Mouse (Mus musculus) limb, embryonic 13.5 days (tissue): ENCODE results near the gene Zfp775. TPM values are rescaled to one million over a fixed set of nuclear protein-coding genes. Genes with fewer than 3 reads are reported as not detected.
"Not testable (repeated sequence)": the region's sequence is repeated elsewhere in the genome, so short reads cannot be mapped to it uniquely, and the experiment has no call there.

Experiments
- ATAC-seq: fragments of 200-750 bp; cut with Nextera tagmentation; 2 replicates; pipeline ENCODE4 v1.8.0; 2017; ENCODE audit warnings: low read depth, moderate number of reproducible peaks, moderate TSS enrichment; ENCODE audit not compliant: low FRiP score
- H3K27ac ChIP-seq: fragments of 300-500 bp; sonication (generic); 2 replicates; pipeline ENCODE4 v1.5.1; 2015; ENCODE audit warnings: inconsistent platforms, mild to moderate bottlenecking, moderate library complexity
- H3K27me3 ChIP-seq: fragments of 300-500 bp; sonication (generic); 2 replicates; pipeline ENCODE4 v1.6.1; 2015; ENCODE audit warnings: mild to moderate bottlenecking, inconsistent platforms
- H3K36me3 ChIP-seq: fragments of 300-500 bp; sonication (generic); 2 replicates; pipeline ENCODE4 v1.6.1; 2015; ENCODE audit warnings: inconsistent platforms, mild to moderate bottlenecking, moderate library complexity
- H3K4me1 ChIP-seq: fragments of 300-500 bp; sonication (generic); 2 replicates; pipeline ENCODE4 v1.6.1; 2015; ENCODE audit warnings: inconsistent platforms
- H3K4me2 ChIP-seq: fragments of 300-500 bp; sonication (generic); replicated peaks from 2 replicates; pipeline ENCODE4 v1.6.1; 2015; ENCODE audit warnings: inconsistent platforms, mild to moderate bottlenecking, moderate library complexity
- H3K4me3 ChIP-seq: fragments of 300-500 bp; sonication (generic); 2 replicates; pipeline ENCODE4 v1.5.1; 2015; ENCODE audit warnings: moderate library complexity, mild to moderate bottlenecking, inconsistent platforms
- H3K9ac ChIP-seq: fragments of 300-500 bp; sonication (generic); 2 replicates; pipeline ENCODE4 v1.6.1; 2015; ENCODE audit warnings: mild to moderate bottlenecking, inconsistent platforms
- H3K9me3 ChIP-seq: fragments of 300-500 bp; sonication (generic); 2 replicates; pipeline ENCODE4 v1.6.1; 2016; ENCODE audit warnings: inconsistent platforms
- WGBS: fragments of 180-500 bp; shearing (Covaris S2); methylation state at CpG from one replicate; pipeline ENCODE4 v1.1.7; 2015; 5-methylcytosine and 5-hydroxymethylcytosine counted together
- polyA plus RNA-seq: library from polyadenylated mRNA; unstranded; fragments of >200 nt; fragmentation: Nextera tagmentation; extraction: Ambion mirVana; gene quantifications from 2 replicates; pipeline ENCODE4 v1.2.1, GENCODE M21; 2015

Zfp775 gene
- polyA plus RNA-seq, 1 experiment from 2014 or later, result 7.2 TPM

GRCm38 (mm10) chr6:48614756-48615155 is 12.9 kb downstream of the Zfp775 start:
- no peaks in the 10 kb centered on the region for H3K27me3 ChIP-seq
- no peaks in the 10 kb centered on the region for H3K9me3 ChIP-seq
- no peaks in the 10 kb centered on the region for H3K4me1 ChIP-seq
- H3K4me2 ChIP-seq, result no peak overlapping the region
- ATAC-seq, result no peak
- WGBS, result 92% methylated on average over 5 of the region's 5 CpGs
- peaks cover 37% of the 10 kb centered on the region for H3K36me3 ChIP-seq
- no peak overlapping the region for H3K4me3 ChIP-seq
- H3K27ac ChIP-seq, result no peak overlapping the region
- no peak overlapping the region for H3K9ac ChIP-seq

GRCm38 (mm10) chr6:48620031-48620430 is 18.2 kb downstream of the Zfp775 start:
- Histone ChIP-seq H3K9ac (no peak overlapping the region), H3K4me1 (no peaks in the 10 kb centered on the region), H3K27ac (no peak overlapping the region), H3K36me3 (peaks cover 41% of the 10 kb centered on the region), H3K4me2 (no peak overlapping the region), H3K4me3 (no peak overlapping the region), H3K27me3 (peaks cover under 1% of the 10 kb centered on the region; the same call in 1 of the 2 replicates), H3K9me3 (no peaks in the 10 kb centered on the region)
- WGBS, result 93% methylated on average over 30 of the region's 30 CpGs
- ATAC-seq, result no peak

GRCm38 (mm10) chr6:48622186-48622843 is 20.5 kb downstream of the Zfp775 start:
- not testable (repeated sequence) for ATAC-seq, H3K4me3 ChIP-seq, H3K9ac ChIP-seq, H3K4me1 ChIP-seq, H3K27ac ChIP-seq, H3K4me2 ChIP-seq, H3K9me3 ChIP-seq
- Histone ChIP-seq H3K27me3 (peaks cover 23% of the 10 kb centered on the region), H3K36me3 (peaks cover 34% of the 10 kb centered on the region)
- 89% methylated on average over 8 of the region's 8 CpGs for WGBS

GRCm38 (mm10) chr6:48623460-48623859 is 21.6 kb downstream of the Zfp775 start:
- Histone ChIP-seq H3K4me2 (no peak overlapping the region), H3K27me3 (peaks cover 34% of the 10 kb centered on the region), H3K4me1 (peaks cover 12% of the 10 kb centered on the region), H3K27ac (no peak overlapping the region), H3K9me3 (no peaks in the 10 kb centered on the region), H3K9ac (no peak overlapping the region), H3K36me3 (peaks cover 34% of the 10 kb centered on the region), H3K4me3 (no peak overlapping the region)
- no peak for ATAC-seq
- WGBS, result 44% methylated on average over 1 of the region's 1 CpGs

- Histone ChIP-seq H3K4me3 (peak within 1 kb of the TSS; percentile 53), H3K27me3 (peaks cover 64% of the 10 kb centered on the region), H3K4me1 (peaks cover 23% of the 10 kb centered on the region), H3K4me2 (peak within 1 kb of the TSS; percentile 86), H3K9ac (peak within 1 kb of the TSS; percentile 66), H3K27ac (no peak within 1 kb of the TSS), H3K36me3 (peaks cover 7% of the 10 kb centered on the region), H3K9me3 (no peaks in the 10 kb centered on the region)
- WGBS, result 31% methylated on average over 8 of the region's 8 CpGs
- ATAC-seq, result no peak
These were observed 24.6 kb downstream of the Zfp775 start, which contains the start of gene AI854703 for GRCm38 (mm10) chr6:48626464-48626863. AI854703 (plus strand) TSS chr6:48626764.

- ATAC-seq, result peak; percentile 49; the same call in 1 of the 2 replicates
- Histone ChIP-seq H3K4me2 (peak overlapping the region; percentile 86), H3K27me3 (peaks cover 68% of the 10 kb centered on the region), H3K4me1 (peaks cover 23% of the 10 kb centered on the region), H3K9ac (peak overlapping the region; percentile 66), H3K4me3 (peak overlapping the region; percentile 53), H3K36me3 (peaks cover 2% of the 10 kb centered on the region; the same call in 1 of the 2 replicates), H3K27ac (no peak overlapping the region), H3K9me3 (no peaks in the 10 kb centered on the region)
- under 1% methylated on average over 32 of the region's 32 CpGs for WGBS
These were observed 25.1 kb downstream of the Zfp775 start for GRCm38 (mm10) chr6:48626984-48627383.

GRCm38 (mm10) chr6:48627511-48627924 is 25.7 kb downstream of the Zfp775 start:
- peak overlapping the region; percentile 86 for H3K4me2 ChIP-seq
- peak overlapping the region; percentile 53 for H3K4me3 ChIP-seq
- H3K36me3 ChIP-seq, result no peaks in the 10 kb centered on the region
- H3K27ac ChIP-seq, result no peak overlapping the region
- 3% methylated on average over 7 of the region's 7 CpGs for WGBS
- H3K27me3 ChIP-seq, result peaks cover 68% of the 10 kb centered on the region
- no peak for ATAC-seq
- peak overlapping the region; percentile 66 for H3K9ac ChIP-seq
- no peaks in the 10 kb centered on the region for H3K9me3 ChIP-seq
- peaks cover 23% of the 10 kb centered on the region for H3K4me1 ChIP-seq

GRCm38 (mm10) chr6:48628377-48628776 is 26.5 kb downstream of the Zfp775 start:
- Histone ChIP-seq H3K36me3 (no peaks in the 10 kb centered on the region), H3K27me3 (peaks cover 68% of the 10 kb centered on the region), H3K4me3 (no peak overlapping the region), H3K4me2 (no peak overlapping the region), H3K4me1 (peaks cover 23% of the 10 kb centered on the region), H3K9ac (no peak overlapping the region), H3K27ac (no peak overlapping the region), H3K9me3 (no peaks in the 10 kb centered on the region)
- ATAC-seq, result no peak
- 77% methylated on average over 3 of the region's 3 CpGs for WGBS

- Histone ChIP-seq H3K9ac (peak overlapping the region; percentile 63), H3K9me3 (no peaks in the 10 kb centered on the region), H3K4me1 (peaks cover 23% of the 10 kb centered on the region), H3K4me2 (peak overlapping the region; percentile 88), H3K4me3 (peak overlapping the region; percentile 49), H3K27ac (no peak overlapping the region), H3K27me3 (peaks cover 68% of the 10 kb centered on the region), H3K36me3 (no peaks in the 10 kb centered on the region)
- no peak for ATAC-seq
- 7% methylated on average over 54 of the region's 54 CpGs for WGBS
These were observed 27.2 kb downstream of the Zfp775 start for GRCm38 (mm10) chr6:48628808-48629660.

- Histone ChIP-seq H3K27ac (no peak overlapping the region), H3K9me3 (no peaks in the 10 kb centered on the region), H3K36me3 (no peaks in the 10 kb centered on the region), H3K27me3 (peaks cover 68% of the 10 kb centered on the region), H3K4me3 (peak overlapping the region; percentile 49), H3K4me1 (peaks cover 23% of the 10 kb centered on the region), H3K4me2 (peak overlapping the region; percentile 88), H3K9ac (peak overlapping the region; percentile 63)
- WGBS, result 14% methylated on average over 13 of the region's 13 CpGs
- no peak for ATAC-seq
These were observed 27.8 kb downstream of the Zfp775 start for GRCm38 (mm10) chr6:48629661-48630034.

GRCm38 (mm10) chr6:48630831-48631230 is 29.0 kb downstream of the Zfp775 start:
- H3K4me2 ChIP-seq, result no peak overlapping the region

GRCm38 (mm10) chr6:48635105-48635504 is 33.2 kb downstream of the Zfp775 start:
- WGBS, result 83% methylated on average over 2 of the region's 2 CpGs
- ATAC-seq, result no peak
- no peak overlapping the region for H3K27ac ChIP-seq

More at GRCm38 (mm10) chr6:48630831-48631230, 29.0 kb downstream of the Zfp775 start:
- Histone ChIP-seq H3K4me3 (no peak overlapping the region), H3K4me1 (peaks cover 23% of the 10 kb centered on the region), H3K27me3 (peaks cover 59% of the 10 kb centered on the region), H3K27ac (no peak overlapping the region), H3K9ac (no peak overlapping the region), H3K9me3 (no peaks in the 10 kb centered on the region), H3K36me3 (no peaks in the 10 kb centered on the region)
- 85% methylated on average over 8 of the region's 8 CpGs for WGBS
- ATAC-seq, result no peak

More at GRCm38 (mm10) chr6:48635105-48635504, 33.2 kb downstream of the Zfp775 start:
- H3K36me3 ChIP-seq, result no peaks in the 10 kb centered on the region
- H3K27me3 ChIP-seq, result peaks cover 17% of the 10 kb centered on the region
- H3K9me3 ChIP-seq, result no peaks in the 10 kb centered on the region
- H3K4me3 ChIP-seq, result no peak overlapping the region
- no peak overlapping the region for H3K9ac ChIP-seq
- H3K4me1 ChIP-seq, result no peaks in the 10 kb centered on the region
- no peak overlapping the region for H3K4me2 ChIP-seq
